Mouse (Mus musculus) left cerebral cortex, postnatal 14 days (tissue): Measurements from ENCODE around the gene Stx2. TPM values are rescaled to one million over a fixed set of nuclear protein-coding genes. Genes with fewer than 3 reads are reported as not detected.
"Not testable (repeated sequence)": the region's sequence is repeated elsewhere in the genome, so short reads cannot be mapped to it uniquely, and the experiment has no call there.

Source experiments
- DNase-seq, 2 experiments: peaks; one replicate each; pipeline ENCODE4 v3.0.0; 2021 to 2022; ENCODE audit warnings: low spot score in 2 of 2, mixed read lengths in 1 of 2
- intact Hi-C: fragments of 180-260 bp; cut with DNase I; formaldehyde crosslinking; loops from one replicate; pipeline ENCODE4 v1.15.1; 2025
- total RNA-seq, 2 experiments: library from RNA; stranded (reverse); gene quantifications; 2 replicates each; pipeline ENCODE4 v1.2.3; 2021

Stx2 gene
- total RNA-seq, 2 experiments from 2014 or later, result 23.4 to 23.9 TPM

GRCm38 (mm10) chr5:128976266-128976665 lies 32.1 kb downstream of the Stx2 start:
- peak; percentile 39 to 44 for DNase-seq
- intact Hi-C loops, result loop anchor here (10.0 kb wide), 1 partner anchor 201 kb away; no protein-coding TSS in a partner anchor

- intact Hi-C loops, result loop anchor here (10.0 kb wide), 1 partner anchor 196 kb away; no protein-coding TSS in a partner anchor
- peak; percentile 84 to 87 for DNase-seq
Observed at GRCm38 (mm10) chr5:128971298-128971697, 37.1 kb downstream of the Stx2 start.

- intact Hi-C loops, result loop anchor here (10.0 kb wide), 1 partner anchor 196 kb away; no protein-coding TSS in a partner anchor
- no peak for DNase-seq
Observed at GRCm38 (mm10) chr5:128970878-128971277, 37.5 kb downstream of the Stx2 start.

GRCm38 (mm10) chr5:128964353-128964752 lies 44.0 kb downstream of the Stx2 start:
- intact Hi-C loops, result no loop called here
- no peak for DNase-seq

GRCm38 (mm10) chr5:128958916-128959315 lies 49.5 kb downstream of the Stx2 start:
- intact Hi-C loops, result no loop called here
- no peak for DNase-seq

GRCm38 (mm10) chr5:128954371-128954770 lies 54.0 kb downstream of the Stx2 start:
- DNase-seq, result peak; percentile 58 to 72
- intact Hi-C loops, result not testable (repeated sequence)

- intact Hi-C loops, result loop anchor here (2.0 kb wide), 1 partner anchor 139 kb away; no protein-coding TSS in a partner anchor
Observed at GRCm38 (mm10) chr5:128953278-128954070, 54.9 kb downstream of the Stx2 start, which contains the start of gene Rimbp2. Gene Rimbp2, minus strand, starts transcription at chr5:128953486.

GRCm38 (mm10) chr5:128952291-128953195 lies 55.8 kb downstream of the Stx2 start:
- intact Hi-C loops, result loop anchor here (2.0 kb wide), 1 partner anchor 138 kb away; no protein-coding TSS in a partner anchor
- DNase-seq, result peak; percentile 66 to 86

More at GRCm38 (mm10) chr5:128953278-128954070, 54.9 kb downstream of the Stx2 start, which contains the start of gene Rimbp2:
- DNase-seq, result peak; percentile 76 to 90

- DNase-seq, result no peak
- intact Hi-C loops, result no loop called here
Observed at GRCm38 (mm10) chr5:128951472-128951871, 56.9 kb downstream of the Stx2 start.

- intact Hi-C loops, result no loop called here
Observed at GRCm38 (mm10) chr5:128947093-128947492, 61.3 kb downstream of the Stx2 start.

GRCm38 (mm10) chr5:128940436-128940835 lies 67.9 kb downstream of the Stx2 start:
- DNase-seq, result no peak
- intact Hi-C loops, result no loop called here

More at GRCm38 (mm10) chr5:128947093-128947492, 61.3 kb downstream of the Stx2 start:
- DNase-seq, result no peak

GRCm38 (mm10) chr5:128935359-128935899 lies 72.9 kb downstream of the Stx2 start:
- no peak for DNase-seq
- intact Hi-C loops, result no loop called here

Other genes starting within 250 kb of the Stx2 start
- 100 to 1,000 TPM; 135 to 155 TPM for gene Rimbp2, start 55.1 kb downstream of the Stx2 start, total RNA-seq
- gene Ran, start 11.5 kb upstream of the Stx2 start, total RNA-seq, result 100 to 1,000 TPM; 146 to 149 TPM
- gene Adgrd1, start 88.2 kb upstream of the Stx2 start, total RNA-seq, result 1 to 10 TPM; 2.1 to 2.9 TPM